29 mouse cellular contexts compared by ENCODE assay signal in the genomic region with DNA sequence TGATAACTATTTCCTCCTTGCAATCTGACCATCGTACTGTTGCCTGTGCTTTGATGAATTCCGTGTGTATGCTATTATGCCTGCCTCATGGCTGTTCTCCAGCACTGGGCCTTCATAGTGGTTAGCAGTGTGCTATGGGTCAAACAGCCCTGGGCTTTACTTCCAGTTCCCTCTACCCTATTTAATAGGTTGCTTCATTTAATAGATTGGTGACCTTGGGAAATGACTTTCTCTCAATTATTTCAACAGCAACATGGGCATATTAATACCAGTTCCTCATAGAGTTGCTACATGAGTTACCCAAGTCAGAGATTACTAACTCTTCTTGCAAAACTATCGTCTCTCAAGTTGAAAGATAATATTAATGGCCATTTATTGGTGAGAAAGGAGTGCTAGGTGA.
DNase-seq lines count a peak whose midpoint lies in the region; ATAC-seq and TF ChIP-seq lines count a peak whose summit lies in the region.
"Had no signal": no experiment of that assay in that cellular context is flagged by ENCODE, and none has a peak within 500 bp of the region (broad histone marks: within the 10 kb centered on the region; RNA-seq: fewer than 3 reads in every experiment).

No protein-coding gene starts in this region.

- no peak overlapping the region for H3K4me3 ChIP-seq in embryonic facial prominence, embryonic 11.5 days (ENCODE audit: low read depth, low read length)
- H3K4me3 ChIP-seq in embryonic facial prominence, embryonic 10.5 days, result no peak overlapping the region
- no peak overlapping the region for H3K4me3 ChIP-seq in bone marrow macrophage, adult 2 months (ENCODE audit: insufficient read depth, low read length)
- no peak overlapping the region for H3K4me3 ChIP-seq in macrophage (ENCODE audit: inconsistent target)
- H3K4me3 ChIP-seq: embryonic facial prominence, embryonic 13.5 days; erythroblast, embryonic 14.5 days; forebrain, embryonic 12.5 days; heart, embryonic 10.5 days; hindbrain, embryonic 13.5 days; left cerebral cortex, adult 2 months; limb, embryonic 12.5 days; liver, embryonic 15.5 days; midbrain, embryonic 13.5 days had no signal

- ATAC-seq in embryonic facial prominence, embryonic 11.5 days (replicated peaks; ENCODE audit: insufficient number of reproducible peaks, low FRiP score, low TSS enrichment, low read depth), result no peak
- ATAC-seq: activated CD4-positive, CD25-positive, alpha-beta regulatory T cell, adult 4 months; midbrain, embryonic 13.5 days had no signal

- no peaks in the 10 kb centered on the region for H3K9me3 ChIP-seq in embryonic facial prominence, embryonic 11.5 days (replicated peaks; ENCODE audit: control insufficient read depth, low read length)
- H3K9me3 ChIP-seq in embryonic facial prominence, embryonic 10.5 days, result no peaks in the 10 kb centered on the region
- H3K9me3 ChIP-seq: embryonic facial prominence, embryonic 13.5 days; forebrain, embryonic 12.5 days; heart, embryonic 10.5 days; hindbrain, embryonic 13.5 days; limb, embryonic 12.5 days; liver, embryonic 15.5 days; midbrain, embryonic 13.5 days had no signal

- H3K27ac ChIP-seq in embryonic facial prominence, embryonic 11.5 days (replicated peaks; ENCODE audit: low read depth, low read length), result no peak overlapping the region
- H3K27ac ChIP-seq in embryonic facial prominence, embryonic 10.5 days (replicated peaks), result no peak overlapping the region
- peak overlapping the region; percentile 92 for H3K27ac ChIP-seq in bone marrow macrophage, adult 2 months (ENCODE audit: insufficient read depth, low read depth, low read length)
- peak overlapping the region; percentile 59 for H3K27ac ChIP-seq in macrophage
- H3K27ac ChIP-seq: embryonic facial prominence, embryonic 13.5 days; forebrain, embryonic 12.5 days; heart, embryonic 10.5 days; hindbrain, embryonic 13.5 days; left cerebral cortex, adult 2 months; limb, embryonic 12.5 days; liver, embryonic 15.5 days; midbrain, embryonic 13.5 days had no signal

- H3K27me3 ChIP-seq in embryonic facial prominence, embryonic 11.5 days (ENCODE audit: control insufficient read depth, insufficient read depth, low read length), result no peaks in the 10 kb centered on the region; the same call in 1 of the 2 replicates
- H3K27me3 ChIP-seq in embryonic facial prominence, embryonic 10.5 days (replicated peaks; ENCODE audit: low read depth, poor library complexity, severe bottlenecking), result peaks cover 89% of the 10 kb centered on the region
- H3K27me3 ChIP-seq: liver, embryonic 15.5 days had no signal

- H3K9ac ChIP-seq in embryonic facial prominence, embryonic 11.5 days (replicated peaks; ENCODE audit: low read length), result no peak overlapping the region
- H3K9ac ChIP-seq: embryonic facial prominence, embryonic 13.5 days; forebrain, embryonic 12.5 days; hindbrain, embryonic 13.5 days; limb, embryonic 12.5 days; liver, embryonic 15.5 days; lung, embryonic 14.5 days; midbrain, embryonic 13.5 days had no signal

- TF ChIP-seq POLR2A in bone marrow macrophage, adult 2 months (IDR thresholded peaks at IDR 0.05; ENCODE audit: borderline replicate concordance, low read depth, low read length), result no peak

- H3K4me2 ChIP-seq in embryonic facial prominence, embryonic 11.5 days (ENCODE audit: low read depth, low read length), result no peak overlapping the region
- H3K4me2 ChIP-seq: embryonic facial prominence, embryonic 13.5 days; forebrain, embryonic 12.5 days; hindbrain, embryonic 13.5 days; limb, embryonic 12.5 days; liver, embryonic 15.5 days; lung, embryonic 14.5 days; midbrain, embryonic 13.5 days had no signal

- no peaks in the 10 kb centered on the region for H3K79me2 ChIP-seq in macrophage (ENCODE audit: inconsistent target)

- 59% methylated on average over 3 of the region's 3 CpGs for WGBS in embryonic facial prominence, embryonic 11.5 days
- 80% methylated on average over 3 of the region's 3 CpGs for WGBS in embryonic facial prominence, embryonic 10.5 days
- 51% methylated on average over 3 of the region's 3 CpGs for WGBS in macrophage (ENCODE audit: missing documents)

- no peaks in the 10 kb centered on the region for H3K36me3 ChIP-seq in embryonic facial prominence, embryonic 11.5 days (replicated peaks; ENCODE audit: control insufficient read depth, insufficient read depth, low read depth, low read length)
- H3K36me3 ChIP-seq in embryonic facial prominence, embryonic 10.5 days (replicated peaks), result no peaks in the 10 kb centered on the region
- no peaks in the 10 kb centered on the region for H3K36me3 ChIP-seq in macrophage (ENCODE audit: inconsistent target)
- H3K36me3 ChIP-seq: embryonic facial prominence, embryonic 13.5 days; forebrain, embryonic 12.5 days; heart, embryonic 10.5 days; hindbrain, embryonic 13.5 days; limb, embryonic 12.5 days; liver, embryonic 15.5 days; midbrain, embryonic 13.5 days had no signal

- peak; percentile 19 for DNase-seq in embryonic facial prominence, embryonic 11.5 days (ENCODE audit: low spot score)
- no peak for DNase-seq in embryonic facial prominence, embryonic 10.5 days (ENCODE audit: low spot score)
- no peak for DNase-seq in urinary bladder, postnatal 10 days (ENCODE audit: low spot score)
- no peak for DNase-seq in cerebellum, postnatal 14 days
- no peak for DNase-seq in urinary bladder, postnatal 4 days (ENCODE audit: low spot score in 2 of 2)
- DNase-seq: adrenal gland, postnatal 25 days; B cell, adult 2 months; cerebellum, adult 8-10 months; cerebellum, postnatal 36 days; gastrocnemius, postnatal 14 days; heart, postnatal 4 days; kidney, adult 11 months; kidney, postnatal 14 days; layer of hippocampus, adult 9-11 months; lung, embryonic 14.5 days; lung, postnatal 14 days; thymus, postnatal 4 days had no signal

- no peaks in the 10 kb centered on the region for H3K4me1 ChIP-seq in embryonic facial prominence, embryonic 11.5 days (ENCODE audit: control insufficient read depth, insufficient read depth, low read length)
- peaks cover 2% of the 10 kb centered on the region; the same call in 1 of the 2 replicates for H3K4me1 ChIP-seq in embryonic facial prominence, embryonic 10.5 days
- H3K4me1 ChIP-seq in bone marrow macrophage, adult 2 months (ENCODE audit: control insufficient read depth, insufficient read depth, low read length), result peaks cover 36% of the 10 kb centered on the region
- H3K4me1 ChIP-seq: forebrain, embryonic 12.5 days; heart, embryonic 10.5 days; hindbrain, embryonic 13.5 days; limb, embryonic 12.5 days; liver, embryonic 15.5 days; midbrain, embryonic 13.5 days had no signal

- TF ChIP-seq CTCF in bone marrow macrophage, adult 2 months (IDR thresholded peaks at IDR 0.05; ENCODE audit: low read depth, low read length), result no peak

Comparison
In these comparisons a context has a peak if more than half of its experiments do, and no peak if none do; other contexts are left out.
1. H3K27ac ChIP-seq: peak in bone marrow macrophage, adult 2 months (single experiment) and macrophage (single experiment); none in embryonic facial prominence, embryonic 11.5 days (single experiment) and embryonic facial prominence, embryonic 10.5 days (single experiment).